ENCODE assay signal across 13 mouse cellular contexts in the genomic region with DNA sequence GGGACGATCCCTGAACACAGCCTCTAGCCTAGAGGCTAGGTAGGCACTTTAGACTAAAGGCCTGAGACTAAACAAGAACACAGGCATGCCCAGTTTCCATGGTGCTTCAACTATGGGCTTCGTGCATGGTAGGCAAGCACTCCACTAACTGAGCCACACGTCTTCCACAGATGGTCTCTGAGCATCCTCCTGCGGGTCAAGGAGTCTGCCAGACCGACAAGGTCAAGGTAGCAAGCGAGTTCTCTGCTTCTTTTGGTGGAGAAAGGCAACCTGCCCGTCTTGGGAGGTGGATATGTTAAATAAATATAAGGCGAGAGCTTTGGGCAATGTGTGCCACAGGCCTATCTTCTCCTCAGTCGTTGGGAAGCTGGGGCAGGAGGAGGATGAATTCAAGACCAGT. TPM values are rescaled to one million over a fixed set of nuclear protein-coding genes. Genes with fewer than 3 reads are reported as not detected.
A peak's percentile ranks its signal among the peaks of the same experiment; 100 is the strongest.
DNase-seq lines count a peak whose midpoint lies in the region; ATAC-seq and TF ChIP-seq lines count a peak whose summit lies in the region.
"Had no signal": no experiment of that assay in that cellular context is flagged by ENCODE, and none has a peak within 500 bp of the region (broad histone marks: within the 10 kb centered on the region; RNA-seq: fewer than 3 reads in every experiment).

No protein-coding gene starts in this region.

- TF ChIP-seq POLR2A in cerebellum, adult 2 months (IDR thresholded peaks at IDR 0.05; ENCODE audit: borderline replicate concordance, insufficient read depth, low read length), result peak; percentile 40; the same call in 1 of the 2 replicates

- peaks cover 13% of the 10 kb centered on the region; the same call in 1 of the 2 replicates for H3K4me1 ChIP-seq in cerebellum, adult 2 months (ENCODE audit: control insufficient read depth, insufficient read depth, low read length)
- peaks cover 17% of the 10 kb centered on the region for H3K4me1 ChIP-seq in hindbrain, embryonic 13.5 days (replicated peaks)
- 0 out of 2 replicates have a peak, but pooled peaks cover 2% of the 10 kb centered on the region for H3K4me1 ChIP-seq in hindbrain, embryonic 11.5 days (replicated peaks; ENCODE audit: control insufficient read depth, insufficient read depth, low read length)
- no peaks in the 10 kb centered on the region for H3K4me1 ChIP-seq in midbrain, embryonic 14.5 days (ENCODE audit: control insufficient read depth, insufficient read depth, low read length)
- H3K4me1 ChIP-seq in midbrain, embryonic 10.5 days, result peaks cover 10% of the 10 kb centered on the region
- peaks cover 20% of the 10 kb centered on the region for H3K4me1 ChIP-seq in neural tube, embryonic 13.5 days (replicated peaks)

- peak overlapping the region; percentile 96 for H3K4me3 ChIP-seq in cerebellum, adult 2 months (replicated peaks; ENCODE audit: insufficient read depth, low read depth, low read length)
- H3K4me3 ChIP-seq in hindbrain, embryonic 13.5 days, result no peak overlapping the region
- no peak overlapping the region for H3K4me3 ChIP-seq in hindbrain, embryonic 11.5 days (ENCODE audit: low read depth, low read length)
- no peak overlapping the region for H3K4me3 ChIP-seq in midbrain, embryonic 14.5 days (replicated peaks; ENCODE audit: low read depth, low read length)
- H3K4me3 ChIP-seq in midbrain, embryonic 10.5 days, result no peak overlapping the region
- H3K4me3 ChIP-seq in neural tube, embryonic 13.5 days, result no peak overlapping the region
- H3K4me3 ChIP-seq: liver, embryonic 12.5 days had no signal

- TF ChIP-seq CTCF in cerebellum, adult 2 months (IDR thresholded peaks at IDR 0.05; ENCODE audit: borderline replicate concordance, insufficient read depth, low read depth, low read length), result no peak

- H3K9ac ChIP-seq in hindbrain, embryonic 13.5 days, result no peak overlapping the region
- H3K9ac ChIP-seq in hindbrain, embryonic 11.5 days (ENCODE audit: low read depth, low read length), result no peak overlapping the region
- H3K9ac ChIP-seq in midbrain, embryonic 14.5 days (replicated peaks; ENCODE audit: low read length), result no peak overlapping the region
- H3K9ac ChIP-seq in neural tube, embryonic 13.5 days, result no peak overlapping the region
- H3K9ac ChIP-seq: liver, embryonic 12.5 days had no signal

- H3K4me2 ChIP-seq in hindbrain, embryonic 13.5 days, result peak overlapping the region; percentile 22
- no peak overlapping the region for H3K4me2 ChIP-seq in hindbrain, embryonic 11.5 days (replicated peaks; ENCODE audit: low read depth, low read length)
- 0 out of 2 replicates have a peak overlapping the region, but pooled peaks have one; percentile 6 for H3K4me2 ChIP-seq in midbrain, embryonic 14.5 days (ENCODE audit: low read length)
- H3K4me2 ChIP-seq in neural tube, embryonic 13.5 days, result 0 out of 2 replicates have a peak overlapping the region, but pooled peaks have one; percentile 22
- H3K4me2 ChIP-seq: liver, embryonic 12.5 days had no signal

- H3K36me3 ChIP-seq in hindbrain, embryonic 13.5 days, result no peaks in the 10 kb centered on the region
- H3K36me3 ChIP-seq in hindbrain, embryonic 11.5 days (ENCODE audit: control insufficient read depth, insufficient read depth, low read length), result no peaks in the 10 kb centered on the region
- H3K36me3 ChIP-seq in midbrain, embryonic 14.5 days (ENCODE audit: control insufficient read depth, insufficient read depth, low read length), result no peaks in the 10 kb centered on the region
- H3K36me3 ChIP-seq in midbrain, embryonic 10.5 days, result no peaks in the 10 kb centered on the region
- H3K36me3 ChIP-seq in neural tube, embryonic 13.5 days, result no peaks in the 10 kb centered on the region
- H3K36me3 ChIP-seq: liver, embryonic 12.5 days had no signal

- H3K9me3 ChIP-seq in hindbrain, embryonic 13.5 days, result no peaks in the 10 kb centered on the region
- no peaks in the 10 kb centered on the region for H3K9me3 ChIP-seq in hindbrain, embryonic 11.5 days (ENCODE audit: control insufficient read depth, low read length)
- H3K9me3 ChIP-seq in midbrain, embryonic 14.5 days (ENCODE audit: control insufficient read depth, low read length), result no peaks in the 10 kb centered on the region
- no peaks in the 10 kb centered on the region for H3K9me3 ChIP-seq in midbrain, embryonic 10.5 days (replicated peaks)
- H3K9me3 ChIP-seq in neural tube, embryonic 13.5 days, result no peaks in the 10 kb centered on the region
- H3K9me3 ChIP-seq: liver, embryonic 12.5 days had no signal

- 12% methylated on average over 9 of the region's 9 CpGs for WGBS in cerebellum, adult 2 months
- WGBS in hindbrain, embryonic 13.5 days, result 84% methylated on average over 9 of the region's 9 CpGs
- 82% methylated on average over 9 of the region's 9 CpGs for WGBS in hindbrain, embryonic 11.5 days
- 84% methylated on average over 9 of the region's 9 CpGs for WGBS in midbrain, embryonic 14.5 days
- WGBS in midbrain, embryonic 10.5 days, result 82% methylated on average over 9 of the region's 9 CpGs
- WGBS in neural tube, embryonic 13.5 days, result 80% methylated on average over 9 of the region's 9 CpGs

- ATAC-seq in hindbrain, embryonic 13.5 days (ENCODE audit: low FRiP score), result no peak
- ATAC-seq in hindbrain, embryonic 11.5 days (ENCODE audit: low FRiP score), result no peak
- ATAC-seq in midbrain, embryonic 14.5 days (ENCODE audit: low FRiP score, low TSS enrichment), result no peak
- ATAC-seq in neural tube, embryonic 13.5 days (ENCODE audit: low read depth), result no peak
- ATAC-seq in granulocyte monocyte progenitor cell, adult 5-6 weeks (replicated peaks; ENCODE audit: poor library complexity, severe bottlenecking), result no peak
- ATAC-seq: liver, embryonic 12.5 days had no signal

- no peaks in the 10 kb centered on the region for H3K27me3 ChIP-seq in cerebellum, adult 2 months (ENCODE audit: control insufficient read depth, insufficient read depth, low read length)
- no peaks in the 10 kb centered on the region for H3K27me3 ChIP-seq in hindbrain, embryonic 13.5 days
- H3K27me3 ChIP-seq in hindbrain, embryonic 11.5 days (ENCODE audit: control insufficient read depth, insufficient read depth, low read length), result no peaks in the 10 kb centered on the region
- no peaks in the 10 kb centered on the region for H3K27me3 ChIP-seq in midbrain, embryonic 14.5 days (ENCODE audit: control insufficient read depth, insufficient read depth, low read length)
- peaks cover 20% of the 10 kb centered on the region for H3K27me3 ChIP-seq in midbrain, embryonic 10.5 days (ENCODE audit: low read depth, poor library complexity, severe bottlenecking)
- no peaks in the 10 kb centered on the region for H3K27me3 ChIP-seq in neural tube, embryonic 13.5 days
- H3K27me3 ChIP-seq: liver, embryonic 12.5 days had no signal

- DNase-seq in cerebellum, adult 2 months, result peak in 1 of 2 experiments; percentile 41
- DNase-seq in cerebellum, adult 11 months, result no peak
- DNase-seq in hindbrain, embryonic 11.5 days (ENCODE audit: low spot score), result no peak
- DNase-seq in midbrain, embryonic 14.5 days, result no peak
- DNase-seq in midbrain, embryonic 10.5 days (ENCODE audit: low spot score), result no peak
- DNase-seq: gastrocnemius, postnatal 14 days; lung, postnatal 36 days; right cerebral cortex, postnatal 14 days; thymus, adult 18-20 months had no signal

- peak overlapping the region; percentile 93 for H3K27ac ChIP-seq in cerebellum, adult 2 months (ENCODE audit: insufficient read depth, low read length)
- H3K27ac ChIP-seq in hindbrain, embryonic 13.5 days, result no peak overlapping the region
- H3K27ac ChIP-seq in hindbrain, embryonic 11.5 days (ENCODE audit: low read depth, low read length), result no peak overlapping the region
- H3K27ac ChIP-seq in midbrain, embryonic 14.5 days (replicated peaks; ENCODE audit: low read depth, low read length), result no peak overlapping the region
- H3K27ac ChIP-seq in midbrain, embryonic 10.5 days (replicated peaks), result no peak overlapping the region
- H3K27ac ChIP-seq in neural tube, embryonic 13.5 days (replicated peaks), result no peak overlapping the region
- H3K27ac ChIP-seq: liver, embryonic 12.5 days had no signal

RNA-seq across cellular contexts. Expression of gene Wasf2, which starts 28.6 kb away (rescaled TPM):
- 15.0 and 16.3 TPM in 2 replicates for polyA plus RNA-seq in cerebellum, adult 2 months (2012; rRNA removed)
- polyA plus RNA-seq in hindbrain, embryonic 13.5 days (2015; fragmentation: Nextera tagmentation; extraction: Ambion mirVana), result 33.3 and 35.4 TPM in 2 replicates
- polyA plus RNA-seq in hindbrain, embryonic 11.5 days (2014; fragmentation: Nextera tagmentation; extraction: Ambion mirVana), result 34.6 and 58.4 TPM in 2 replicates
- polyA plus RNA-seq in midbrain, embryonic 14.5 days (2014; fragmentation: Nextera tagmentation; extraction: Ambion mirVana), result 19.6 and 23.1 TPM in 2 replicates
- polyA plus RNA-seq in midbrain, embryonic 10.5 days (2016; fragmentation: Nextera tagmentation; extraction: Ambion mirVana), result 48.3 and 50.3 TPM in 2 replicates
- polyA plus RNA-seq in neural tube, embryonic 13.5 days (2015; fragmentation: Nextera tagmentation; extraction: Ambion mirVana), result 34.0 and 36.5 TPM in 2 replicates
- 109 and 147 TPM in 2 replicates for total RNA-seq in granulocyte monocyte progenitor cell, adult 5-6 weeks (2014; fragmentation: Nextera tagmentation)
- total RNA-seq in granulocyte monocyte progenitor cell, adult 5-6 weeks (2017), result 34.1 and 37.3 TPM in 2 replicates
